Mouse (Mus musculus): ENCODE data around the gene Serpina3k.
"Not testable (repeated sequence)": the region's sequence is repeated elsewhere in the genome, so short reads cannot be mapped to it uniquely, and the experiment has no call there.

Serpina3k gene

GRCm38 (mm10) chr12:104388477-104388876, 50.2 kb downstream of the Serpina3k start:
- no peak for DNase-seq (ENCODE audit: low spot score in 2 of 2)

GRCm38 (mm10) chr12:104391057-104391456, 52.8 kb downstream of the Serpina3k start:
- not testable (repeated sequence) for DNase-seq (ENCODE audit: low spot score in 2 of 2)
